Mouse (Mus musculus) heart, adult 2 months (tissue): ENCODE measurements at regions not wholly inside any gene's neighbourhood (a gene's known extent, or its start where the extent isn't known, plus 50 kb on each side); places are given as distances from the start of the nearest gene placed in this dataset.

ENCODE experiments used
- CTCF ChIP-seq: fragments of 200-600 bp; IDR thresholded peaks from 2 replicates; pipeline ENCODE4 v1.8.1; 2022; ENCODE audit warnings: antibody characterized with exemption, mild to moderate bottlenecking, moderate library complexity
- EP300 ChIP-seq: fragments of 200-500 bp; IDR thresholded peaks from 2 replicates; pipeline ENCODE4 v1.6.1; 2011; ENCODE audit warnings: low read depth, low read length, control low read depth; ENCODE audit not compliant: insufficient read depth
- POLR2A ChIP-seq: fragments of 200-500 bp; IDR thresholded peaks from 2 replicates; pipeline ENCODE4 v1.6.1; 2011; ENCODE audit warnings: mild to moderate bottlenecking, low read depth, low read length, control low read depth; ENCODE audit not compliant: insufficient read depth

- no peak for TF ChIP-seq CTCF
- TF ChIP-seq POLR2A = no peak
- TF ChIP-seq EP300 = no peak
These were observed 293.2 kb downstream of the Lyplal1 start for GRCm38 (mm10) chr1:185823956-185824355.
